Mouse (Mus musculus) forebrain, postnatal 0 days (tissue): ENCODE results near the gene Plagl2. TPM values are rescaled to one million over a fixed set of nuclear protein-coding genes. Genes with fewer than 3 reads are reported as not detected.
A peak's percentile ranks its signal among the peaks of the same experiment; 100 is the strongest.

ENCODE experiments used
- ATAC-seq: fragments of 200-750 bp; cut with Nextera tagmentation; 2 replicates; pipeline ENCODE4 v1.8.0; 2017; ENCODE audit warnings: mild to moderate bottlenecking, moderate library complexity
- DNase-seq: peaks from one replicate; pipeline ENCODE4 v3.0.0-alpha.2; 2015
- H3K27ac ChIP-seq: fragments of 300-500 bp; sonication (generic); 2 replicates; pipeline ENCODE4 v1.5.1; 2014; ENCODE audit warnings: low read depth, mild to moderate bottlenecking, antibody characterized with exemption, low read length, moderate library complexity, mixed read lengths
- H3K27me3 ChIP-seq: fragments of 300-500 bp; sonication (generic); 2 replicates; pipeline ENCODE4 v1.6.1; 2014; ENCODE audit warnings: mild to moderate bottlenecking, low read length, mixed read lengths; ENCODE audit not compliant: insufficient read depth
- H3K36me3 ChIP-seq: fragments of 300-500 bp; sonication (generic); 2 replicates; pipeline ENCODE4 v1.6.1; 2014; ENCODE audit warnings: mild to moderate bottlenecking, moderate library complexity; ENCODE audit not compliant: insufficient read depth
- H3K4me1 ChIP-seq: fragments of 300-500 bp; sonication (generic); 2 replicates; pipeline ENCODE4 v1.6.1; 2014; ENCODE audit warnings: antibody characterized with exemption; ENCODE audit not compliant: insufficient read depth
- H3K4me2 ChIP-seq: fragments of 300-500 bp; sonication (generic); 2 replicates; pipeline ENCODE4 v1.6.1; 2014; ENCODE audit warnings: low read depth, mild to moderate bottlenecking, moderate library complexity
- H3K4me3 ChIP-seq: fragments of 300-500 bp; sonication (generic); 2 replicates; pipeline ENCODE4 v1.5.1; 2014; ENCODE audit warnings: low read depth, low read length, mixed read lengths
- H3K9ac ChIP-seq: fragments of 300-500 bp; sonication (generic); 2 replicates; pipeline ENCODE4 v1.6.1; 2014; ENCODE audit warnings: mild to moderate bottlenecking
- H3K9me3 ChIP-seq: fragments of 300-500 bp; sonication (generic); 2 replicates; pipeline ENCODE4 v1.6.1; 2016; ENCODE audit warnings: low read length
- CTCF ChIP-seq: sonication (generic); IDR thresholded peaks from 2 replicates; pipeline ENCODE4 v1.5.1; 2016; ENCODE audit warnings: antibody characterized with exemption, control low read depth, low read depth
- WGBS: fragments of 180-500 bp; shearing (Covaris S2); extraction: QIAGEN DNeasy Blood & Tissue Kit; methylation state at CpG from one replicate; pipeline ENCODE4 v1.1.7; 2014; 5-methylcytosine and 5-hydroxymethylcytosine counted together
- polyA plus RNA-seq: library from polyadenylated mRNA; unstranded; fragments of >200 nt; fragmentation: Nextera tagmentation; extraction: Ambion mirVana; gene quantifications from 2 replicates; pipeline ENCODE4 v1.2.1, GENCODE M21; 2015
- total RNA-seq: library from RNA; depleted of rRNA; stranded (reverse); fragments of >200 nt; gene quantifications from 2 replicates; pipeline ENCODE4 v1.2.3, GENCODE M21; 2014

The Plagl2 gene
- total and polyA plus RNA-seq, 2 experiments from 2014 or later: 2.5 to 5.1 TPM

- H3K4me2 ChIP-seq: no peak overlapping the region
- no peak for ATAC-seq
Measured at GRCm38 (mm10) chr2:153259030-153259863, 18.0 kb upstream of the Plagl2 start.

GRCm38 (mm10) chr2:153256604-153257003 lies 15.4 kb upstream of the Plagl2 start:
- Histone ChIP-seq H3K4me3 (no peak overlapping the region), H3K9ac (no peak overlapping the region), H3K9me3 (no peaks in the 10 kb centered on the region), H3K27ac (no peak overlapping the region), H3K36me3 (peaks cover 29% of the 10 kb centered on the region), H3K4me1 (no peaks in the 10 kb centered on the region), H3K27me3 (no peaks in the 10 kb centered on the region), H3K4me2 (no peak overlapping the region)
- 88% methylated on average over 2 of the region's 2 CpGs for WGBS
- DNase-seq: no peak
- no peak for TF ChIP-seq CTCF
- ATAC-seq: no peak

More at GRCm38 (mm10) chr2:153259030-153259863, 18.0 kb upstream of the Plagl2 start:
- H3K9me3 ChIP-seq: no peaks in the 10 kb centered on the region
- H3K27ac ChIP-seq: no peak overlapping the region
- no peak for TF ChIP-seq CTCF
- H3K9ac ChIP-seq: no peak overlapping the region
- WGBS: 88% methylated on average over 12 of the region's 12 CpGs
- DNase-seq: no peak
- no peaks in the 10 kb centered on the region for H3K27me3 ChIP-seq
- H3K4me1 ChIP-seq: no peaks in the 10 kb centered on the region
- H3K4me3 ChIP-seq: no peak overlapping the region
- H3K36me3 ChIP-seq: peaks cover 29% of the 10 kb centered on the region

GRCm38 (mm10) chr2:153249751-153250150 lies 8.5 kb upstream of the Plagl2 start:
- no peak overlapping the region for H3K27ac ChIP-seq
- H3K27me3 ChIP-seq: no peaks in the 10 kb centered on the region
- no peak for ATAC-seq
- H3K9me3 ChIP-seq: no peaks in the 10 kb centered on the region
- 90% methylated on average over 5 of the region's 5 CpGs for WGBS
- peaks cover 42% of the 10 kb centered on the region for H3K36me3 ChIP-seq
- no peak overlapping the region for H3K4me3 ChIP-seq
- no peak overlapping the region for H3K9ac ChIP-seq
- H3K4me1 ChIP-seq: no peaks in the 10 kb centered on the region
- TF ChIP-seq CTCF: no peak
- H3K4me2 ChIP-seq: no peak overlapping the region
- DNase-seq: no peak

- Histone ChIP-seq H3K4me3 (peak overlapping the region; percentile 89), H3K4me2 (peak overlapping the region; percentile 81), H3K27me3 (no peaks in the 10 kb centered on the region), H3K27ac (no peak overlapping the region), H3K36me3 (peaks cover 3% of the 10 kb centered on the region; the same call in 1 of the 2 replicates), H3K4me1 (peaks cover 10% of the 10 kb centered on the region), H3K9me3 (no peaks in the 10 kb centered on the region), H3K9ac (peak overlapping the region; percentile 93)
- no peak for DNase-seq
- TF ChIP-seq CTCF: no peak
- no peak for ATAC-seq
- 67% methylated on average over 6 of the region's 6 CpGs for WGBS
Measured at GRCm38 (mm10) chr2:153242156-153242555, 930 bp upstream of the Plagl2 start.

- H3K9ac ChIP-seq: peak overlapping the region; percentile 93
- TF ChIP-seq CTCF: no peak
- WGBS: under 1% methylated on average over 33 of the region's 33 CpGs
- peaks cover 5% of the 10 kb centered on the region; the same call in 1 of the 2 replicates for H3K36me3 ChIP-seq
- ATAC-seq: peak; percentile 61
- H3K27me3 ChIP-seq: no peaks in the 10 kb centered on the region
- H3K27ac ChIP-seq: peak overlapping the region; percentile 84
- H3K9me3 ChIP-seq: no peaks in the 10 kb centered on the region
- H3K4me3 ChIP-seq: peak overlapping the region; percentile 89
- peak overlapping the region; percentile 81 for H3K4me2 ChIP-seq
- H3K4me1 ChIP-seq: peaks cover 10% of the 10 kb centered on the region
- no peak for DNase-seq
Measured at GRCm38 (mm10) chr2:153240701-153241235, 458 bp downstream of the Plagl2 start.

- H3K4me2 ChIP-seq: peak overlapping the region; percentile 81
- DNase-seq: no peak
- no peaks in the 10 kb centered on the region for H3K9me3 ChIP-seq
- peak overlapping the region; percentile 93 for H3K9ac ChIP-seq
- H3K36me3 ChIP-seq: peaks cover 8% of the 10 kb centered on the region
- H3K27ac ChIP-seq: 0 out of 2 replicates have a peak overlapping the region, but pooled peaks have one; percentile 15
- TF ChIP-seq CTCF: no peak
- ATAC-seq: no peak
- 4% methylated on average over 21 of the region's 22 CpGs for WGBS
- H3K4me3 ChIP-seq: peak overlapping the region; percentile 89
- peaks cover 10% of the 10 kb centered on the region for H3K4me1 ChIP-seq
- no peaks in the 10 kb centered on the region for H3K27me3 ChIP-seq
Measured at GRCm38 (mm10) chr2:153239860-153240480, 1.3 kb downstream of the Plagl2 start.
